Mouse (Mus musculus) cerebellum, postnatal 14 days (tissue): ENCODE results near the gene Pak3.

Source experiments
- DNase-seq, 2 experiments: peaks; one replicate each; pipeline ENCODE4 v3.0.0; 2021; ENCODE audit warnings: mixed read lengths in 2 of 2

Gene Pak3

DNA sequence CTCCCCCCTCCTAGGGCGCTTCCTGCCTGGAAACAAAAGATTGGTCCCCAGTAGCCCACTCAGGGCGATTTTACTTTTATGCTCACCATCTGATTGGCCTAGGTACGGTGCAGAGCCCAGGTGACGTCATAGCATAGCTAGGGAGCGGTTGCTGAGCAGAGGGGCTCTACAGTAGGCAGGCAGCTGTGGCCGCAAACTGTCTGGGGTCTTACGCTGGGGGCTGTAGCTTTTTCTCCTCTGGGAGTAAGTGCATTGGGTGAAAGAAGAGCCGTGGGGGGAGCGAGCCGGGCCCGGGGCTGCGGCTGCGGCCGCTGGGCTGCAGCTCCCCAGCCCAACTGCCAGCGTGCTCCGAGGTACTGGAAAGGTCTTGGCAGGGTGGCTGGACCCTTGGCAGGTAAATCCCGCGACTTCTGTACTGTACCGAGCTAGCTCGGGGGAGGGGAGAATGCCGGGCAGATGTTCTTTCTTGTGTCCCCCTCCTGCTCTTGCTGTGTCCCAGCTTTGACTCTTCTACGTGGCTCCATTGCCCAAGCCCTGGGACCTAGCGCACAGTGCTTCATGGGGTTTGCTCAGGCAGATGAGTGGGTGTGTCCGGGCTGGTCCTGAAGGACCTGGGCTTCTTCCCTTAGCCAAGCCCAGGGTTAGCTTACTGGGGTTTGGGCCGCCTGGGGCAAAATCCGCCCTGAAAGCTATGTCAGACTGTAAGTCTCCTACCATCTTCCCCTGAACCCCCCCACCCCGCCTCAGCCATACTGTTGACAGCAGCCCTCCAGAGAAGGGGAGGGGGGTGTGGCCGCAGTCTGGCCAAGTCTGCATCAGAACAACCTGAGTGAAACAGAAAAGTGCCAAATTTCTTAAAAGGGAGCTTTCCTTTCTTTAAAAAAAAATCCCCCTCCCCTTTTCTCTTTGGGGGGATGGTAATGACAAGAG, 146.1 kb downstream of the Pak3 start:
- DNase-seq, result peak; percentile 44 to 57

GRCm38 (mm10) chrX:143665771-143666170, 147.4 kb downstream of the Pak3 start:
- DNase-seq, result no peak

GRCm38 (mm10) chrX:143666991-143667390, 148.6 kb downstream of the Pak3 start:
- peak; percentile 9 to 30 for DNase-seq

DNA sequence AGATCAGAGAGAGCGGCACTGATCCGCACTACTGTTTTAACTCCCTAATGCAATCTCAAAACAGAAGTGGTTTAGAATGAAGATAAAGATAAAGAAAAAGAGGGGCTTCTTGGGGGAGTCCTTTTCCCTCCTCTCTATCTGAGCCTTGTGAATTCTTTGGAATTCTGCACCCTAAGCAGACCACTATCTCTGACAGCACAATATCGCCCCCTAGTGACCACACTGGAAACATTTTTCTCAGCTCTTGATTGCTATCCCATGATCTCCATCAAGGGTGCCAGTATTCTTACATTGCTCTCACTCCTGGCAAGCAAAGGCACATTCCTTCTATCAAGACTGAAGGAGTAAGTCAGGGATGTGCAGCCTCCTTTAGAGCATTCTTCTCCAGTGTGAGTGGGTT, 149.9 kb downstream of the Pak3 start:
- peak; percentile 74 to 82 for DNase-seq

DNA sequence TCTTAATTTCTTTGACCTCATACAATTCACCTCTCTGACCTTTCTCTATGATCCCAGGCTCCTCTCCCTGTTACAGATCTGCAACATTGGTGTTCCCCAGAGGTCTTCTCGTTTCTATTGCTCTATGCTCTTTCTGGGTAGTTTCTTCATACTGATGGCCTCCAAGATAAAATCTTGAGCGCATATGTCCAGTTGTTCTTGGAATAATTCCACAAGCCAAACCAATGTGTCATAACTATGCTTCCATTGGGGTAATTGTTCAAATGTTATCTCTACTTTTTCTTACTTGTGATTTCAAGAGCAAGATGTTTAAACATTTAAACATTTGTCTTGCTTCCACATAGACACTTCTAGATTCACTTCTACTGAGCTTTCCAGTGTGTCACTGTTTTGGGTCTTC, 160.2 kb downstream of the Pak3 start:
- DNase-seq, result no peak

- DNase-seq, result no peak
Measured at GRCm38 (mm10) chrX:143722250-143722649, 203.9 kb downstream of the Pak3 start.

DNA sequence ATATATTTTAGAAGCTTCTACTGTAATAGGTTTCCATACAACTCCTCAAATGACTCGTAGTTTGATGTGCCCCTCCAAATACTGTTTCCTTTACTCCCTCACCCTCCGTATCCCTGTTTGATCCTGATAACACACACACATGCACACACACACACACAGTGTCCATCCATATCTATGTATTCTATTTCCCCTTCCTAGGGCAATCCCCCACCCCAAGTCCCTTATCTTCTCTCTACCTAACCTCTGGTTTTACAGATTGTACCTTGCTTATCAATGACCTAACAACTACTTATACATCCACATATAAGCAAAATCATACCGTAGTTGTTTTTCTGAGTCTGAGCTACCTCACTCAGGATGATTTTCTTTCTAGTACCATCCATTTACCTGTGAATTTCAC, 207.0 kb downstream of the Pak3 start:
- DNase-seq, result no peak

DNA sequence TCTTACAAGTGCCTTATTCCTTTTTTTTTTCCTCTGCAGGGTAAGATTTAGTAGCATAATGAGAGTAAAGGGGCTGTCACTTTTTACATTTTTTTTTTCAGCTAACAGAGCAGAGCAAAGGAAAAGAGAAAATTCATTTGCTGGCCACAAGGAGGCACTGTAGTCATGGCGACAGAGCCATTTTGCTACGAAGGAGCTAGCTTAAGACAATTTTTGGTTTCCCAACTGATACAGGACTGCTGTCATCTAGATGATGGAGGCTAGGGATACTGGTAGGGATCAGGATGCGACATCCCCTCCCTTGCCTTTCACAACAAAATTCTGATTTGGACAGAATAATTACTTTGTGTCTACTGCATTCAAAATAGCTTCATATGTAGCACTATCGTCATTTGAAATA, 217.6 kb downstream of the Pak3 start:
- peak; percentile 26 to 48 for DNase-seq

- peak; percentile 59 to 62 for DNase-seq
Measured at GRCm38 (mm10) chrX:143739171-143739570, 220.8 kb downstream of the Pak3 start.

- DNase-seq, result no peak
Measured at GRCm38 (mm10) chrX:143762556-143762955, 244.2 kb downstream of the Pak3 start.

- no peak for DNase-seq
Measured at GRCm38 (mm10) chrX:143815948-143816347, 297.6 kb downstream of the Pak3 start.

DNA sequence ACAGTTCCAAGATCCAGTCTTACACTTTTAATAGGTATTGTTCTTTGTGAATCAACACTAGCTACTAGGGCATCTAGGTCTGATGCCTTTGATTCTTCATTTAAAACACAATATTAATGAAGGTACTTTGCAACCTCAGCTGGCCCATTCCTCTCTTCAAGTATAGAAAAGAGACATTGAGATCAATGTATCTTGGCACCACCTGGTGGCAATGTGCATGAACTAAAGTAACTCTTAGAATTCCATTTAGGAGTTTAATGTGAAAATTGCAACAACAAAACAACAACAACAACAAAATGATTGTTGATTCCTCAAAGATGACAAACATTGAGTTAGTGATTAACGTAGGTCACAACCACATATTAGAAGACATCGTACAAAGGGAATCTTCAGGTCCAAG, 300.6 kb downstream of the Pak3 start:
- peak in 1 of 2 experiments; percentile 3 for DNase-seq

GRCm38 (mm10) chrX:143826521-143826920, 308.1 kb downstream of the Pak3 start:
- no peak for DNase-seq

GRCm38 (mm10) chrX:143827212-143827611, 308.8 kb downstream of the Pak3 start, which contains the start of gene Capn6:
Capn6 (minus strand) TSS chrX:143827414.
- no peak for DNase-seq

- no peak for DNase-seq
Measured at GRCm38 (mm10) chrX:143846637-143847036, 328.2 kb downstream of the Pak3 start.
